Mouse (Mus musculus): Measurements from ENCODE around the gene Adamts9. TPM values are rescaled to one million over a fixed set of nuclear protein-coding genes. Genes with fewer than 3 reads are reported as not detected.
A peak's percentile ranks its signal among the peaks of the same experiment; 100 is the strongest.

The Adamts9 gene
- polyA plus RNA-seq, 1 experiment from 2014 or later = 2.6 TPM

DNA sequence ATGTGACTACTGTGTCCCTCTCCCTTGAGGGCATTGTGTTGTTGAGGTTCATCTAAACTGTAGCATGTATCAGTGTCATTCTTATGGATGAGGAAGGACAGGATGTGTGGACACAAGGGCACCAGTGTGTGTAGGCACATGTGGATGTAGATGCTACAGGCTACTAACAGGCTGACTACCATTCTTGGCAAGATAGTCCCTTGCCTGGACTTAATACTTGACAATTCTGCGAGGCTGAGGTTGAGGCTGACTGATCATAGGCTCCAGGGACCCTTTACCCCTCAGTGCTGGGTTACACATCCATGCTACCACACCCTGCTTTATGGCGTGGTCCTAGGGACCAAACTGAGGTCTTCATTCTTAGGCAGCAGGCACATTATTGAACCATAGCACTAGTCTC, 16.1 kb upstream of the Adamts9 start:
- Histone ChIP-seq H3K27me3 (ENCODE audit: poor library complexity, severe bottlenecking) (peaks cover 10% of the 10 kb centered on the region), H3K4me1 (peaks cover 15% of the 10 kb centered on the region), H3K36me3 (replicated peaks) (no peaks in the 10 kb centered on the region), H3K4me3 (no peak overlapping the region), H3K27ac (no peak overlapping the region), H3K9me3 (no peaks in the 10 kb centered on the region)
- no peak for DNase-seq (ENCODE audit: extremely low spot score, low spot score)
- WGBS = 88% methylated on average over 2 of the region's 2 CpGs

GRCm38 (mm10) chr6:92947337-92948042, 4.2 kb upstream of the Adamts9 start:
- Histone ChIP-seq H3K27me3 (ENCODE audit: poor library complexity, severe bottlenecking) (peaks cover 43% of the 10 kb centered on the region), H3K4me3 (no peak overlapping the region), H3K36me3 (replicated peaks) (peaks cover 6% of the 10 kb centered on the region; the same call in 1 of the 2 replicates), H3K27ac (no peak overlapping the region), H3K9me3 (peaks cover 11% of the 10 kb centered on the region; the same call in 1 of the 2 replicates), H3K4me1 (peaks cover 19% of the 10 kb centered on the region)
- 95% methylated on average over 6 of the region's 6 CpGs for WGBS
- DNase-seq (ENCODE audit: extremely low spot score, low spot score) = no peak

DNA sequence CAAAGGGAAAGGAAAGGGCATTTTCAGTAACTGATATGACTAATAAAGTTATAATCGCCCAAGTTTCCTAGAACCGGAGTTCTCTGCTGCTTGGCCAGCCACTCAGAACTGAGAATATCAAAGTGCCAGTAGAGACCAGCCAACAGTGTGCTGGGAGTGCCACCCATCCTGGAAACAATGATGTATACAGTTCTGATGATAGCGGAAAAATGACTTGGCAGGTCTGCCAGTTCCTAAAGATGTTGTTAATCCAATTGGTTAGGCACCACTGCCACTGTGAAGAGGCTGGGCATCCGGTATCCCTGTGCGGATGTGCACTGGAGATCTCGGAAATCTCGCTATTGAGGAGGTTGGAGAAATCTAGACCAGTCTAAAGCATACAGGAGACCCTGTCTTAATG, 1.4 kb upstream of the Adamts9 start:
- peaks cover 65% of the 10 kb centered on the region for H3K27me3 ChIP-seq (ENCODE audit: poor library complexity, severe bottlenecking)
- 46% methylated on average over 7 of the region's 7 CpGs for WGBS

DNA sequence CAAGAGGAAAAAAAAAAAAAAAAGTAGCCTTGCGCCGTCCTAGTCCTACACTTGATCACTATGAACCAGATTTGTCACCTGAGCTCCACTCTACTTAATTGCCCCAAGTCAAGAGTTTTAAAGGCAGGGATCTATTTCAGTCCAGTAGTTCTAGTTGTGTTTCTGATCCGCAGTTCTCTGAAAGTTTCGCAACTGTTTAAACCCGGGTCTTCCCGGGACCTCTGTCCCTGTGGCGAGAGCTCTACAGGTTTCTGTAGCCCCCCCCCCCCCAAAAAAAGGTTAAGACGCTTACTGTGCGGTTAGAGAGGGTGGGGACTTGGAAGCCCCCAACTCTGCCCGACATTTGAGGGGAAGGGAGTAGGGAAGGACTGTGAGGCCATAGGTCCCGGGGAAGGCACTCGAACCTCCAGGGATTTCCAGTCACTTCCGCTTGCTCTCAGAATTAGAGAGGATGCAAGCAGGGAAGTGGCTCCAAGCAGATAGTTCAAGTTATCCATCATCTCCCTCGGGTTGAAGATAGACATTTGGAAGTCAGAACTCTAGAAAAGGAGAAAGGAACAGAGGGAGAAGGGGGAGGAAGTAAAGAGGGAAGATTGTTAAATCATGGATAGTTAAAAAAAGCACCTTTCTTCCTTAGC, 875 bp upstream of the Adamts9 start:
- peaks cover 6% of the 10 kb centered on the region; the same call in 1 of the 2 replicates for H3K9me3 ChIP-seq
- DNase-seq (ENCODE audit: extremely low spot score, low spot score) = no peak
- no peak overlapping the region; the same call in 1 of the 2 replicates for H3K27ac ChIP-seq
- 2% methylated on average over 14 of the region's 14 CpGs for WGBS
- H3K4me3 ChIP-seq = peak overlapping the region; percentile 72
- H3K4me1 ChIP-seq = peaks cover 49% of the 10 kb centered on the region
- H3K27me3 ChIP-seq (ENCODE audit: poor library complexity, severe bottlenecking) = peaks cover 69% of the 10 kb centered on the region
- peaks cover 6% of the 10 kb centered on the region; the same call in 1 of the 2 replicates for H3K36me3 ChIP-seq (replicated peaks)

More for the DNA sequence above, 1.4 kb upstream of the Adamts9 start:
- no peak for DNase-seq (ENCODE audit: extremely low spot score, low spot score)
- no peak overlapping the region for H3K27ac ChIP-seq
- peaks cover 47% of the 10 kb centered on the region for H3K4me1 ChIP-seq
- peaks cover 8% of the 10 kb centered on the region; the same call in 1 of the 2 replicates for H3K9me3 ChIP-seq
- peaks cover 6% of the 10 kb centered on the region; the same call in 1 of the 2 replicates for H3K36me3 ChIP-seq (replicated peaks)
- H3K4me3 ChIP-seq = no peak overlapping the region

DNA sequence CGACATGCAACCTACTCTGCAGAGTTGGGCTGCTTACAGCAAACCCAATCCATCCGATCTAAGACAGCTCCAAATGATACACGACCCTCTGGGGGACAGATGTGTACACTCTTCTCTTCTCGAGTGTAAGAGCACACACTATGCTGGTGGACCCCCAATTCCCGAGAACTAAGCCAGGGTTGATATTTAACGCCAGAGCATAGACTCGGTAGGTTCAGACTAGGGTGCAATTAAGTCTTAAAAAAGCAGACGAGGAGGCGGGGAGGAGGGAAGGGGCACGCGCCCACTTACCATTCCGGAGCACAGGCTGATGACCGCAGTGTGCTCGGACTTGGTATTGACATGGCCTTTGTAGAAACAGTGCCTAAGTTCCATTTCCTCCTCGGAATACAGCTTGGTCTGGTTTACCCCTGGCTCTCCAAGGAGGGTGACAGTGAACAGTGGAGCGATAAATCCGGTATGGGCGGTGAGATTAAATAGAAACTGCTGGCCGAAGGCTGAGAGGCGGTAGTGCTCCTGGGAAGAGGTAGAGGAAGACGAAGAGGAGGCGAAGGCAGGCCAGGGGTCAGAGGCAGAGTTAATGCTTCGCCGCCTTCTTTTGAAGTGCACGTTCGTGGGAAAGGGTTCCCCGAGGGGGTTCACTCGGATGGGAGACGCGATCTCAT, 1.4 kb downstream of the Adamts9 start:
- under 1% methylated on average over 30 of the region's 30 CpGs for WGBS
- Histone ChIP-seq H3K27me3 (ENCODE audit: poor library complexity, severe bottlenecking) (peaks cover 69% of the 10 kb centered on the region), H3K36me3 (replicated peaks) (peaks cover 6% of the 10 kb centered on the region), H3K27ac (peak overlapping the region; percentile 75), H3K4me3 (peak overlapping the region; percentile 72), H3K9me3 (no peaks in the 10 kb centered on the region), H3K4me1 (peaks cover 49% of the 10 kb centered on the region)
- DNase-seq (ENCODE audit: extremely low spot score, low spot score) = peak; percentile 47

DNA sequence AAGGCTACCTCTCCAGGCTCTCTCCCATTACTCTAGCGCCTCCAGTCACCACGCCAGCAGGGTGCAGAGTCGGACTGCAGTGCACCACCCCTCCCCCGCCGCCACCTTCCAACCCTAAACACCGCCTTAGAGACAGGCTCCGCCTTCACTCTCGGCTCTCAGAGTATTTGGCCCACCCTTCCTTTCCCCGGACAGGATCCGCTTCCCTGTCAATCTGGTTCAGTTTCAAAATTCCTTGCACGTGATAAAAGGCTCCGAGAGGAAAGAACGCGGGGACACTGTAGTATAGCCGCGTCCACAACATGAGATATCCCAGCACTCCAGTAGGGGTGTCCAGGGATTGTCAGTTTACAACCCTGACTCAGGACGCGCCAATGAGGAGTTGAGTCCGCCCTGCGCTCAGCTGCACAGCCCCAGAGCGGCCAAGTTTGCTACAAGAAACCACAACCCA, 2.0 kb downstream of the Adamts9 start:
- Histone ChIP-seq H3K27ac (peak overlapping the region; percentile 75), H3K4me1 (peaks cover 49% of the 10 kb centered on the region), H3K36me3 (replicated peaks) (peaks cover 9% of the 10 kb centered on the region), H3K27me3 (ENCODE audit: poor library complexity, severe bottlenecking) (peaks cover 63% of the 10 kb centered on the region), H3K9me3 (no peaks in the 10 kb centered on the region), H3K4me3 (peak overlapping the region; percentile 72)
- WGBS = under 1% methylated on average over 21 of the region's 21 CpGs
- DNase-seq (ENCODE audit: extremely low spot score, low spot score) = peak; percentile 74

DNA sequence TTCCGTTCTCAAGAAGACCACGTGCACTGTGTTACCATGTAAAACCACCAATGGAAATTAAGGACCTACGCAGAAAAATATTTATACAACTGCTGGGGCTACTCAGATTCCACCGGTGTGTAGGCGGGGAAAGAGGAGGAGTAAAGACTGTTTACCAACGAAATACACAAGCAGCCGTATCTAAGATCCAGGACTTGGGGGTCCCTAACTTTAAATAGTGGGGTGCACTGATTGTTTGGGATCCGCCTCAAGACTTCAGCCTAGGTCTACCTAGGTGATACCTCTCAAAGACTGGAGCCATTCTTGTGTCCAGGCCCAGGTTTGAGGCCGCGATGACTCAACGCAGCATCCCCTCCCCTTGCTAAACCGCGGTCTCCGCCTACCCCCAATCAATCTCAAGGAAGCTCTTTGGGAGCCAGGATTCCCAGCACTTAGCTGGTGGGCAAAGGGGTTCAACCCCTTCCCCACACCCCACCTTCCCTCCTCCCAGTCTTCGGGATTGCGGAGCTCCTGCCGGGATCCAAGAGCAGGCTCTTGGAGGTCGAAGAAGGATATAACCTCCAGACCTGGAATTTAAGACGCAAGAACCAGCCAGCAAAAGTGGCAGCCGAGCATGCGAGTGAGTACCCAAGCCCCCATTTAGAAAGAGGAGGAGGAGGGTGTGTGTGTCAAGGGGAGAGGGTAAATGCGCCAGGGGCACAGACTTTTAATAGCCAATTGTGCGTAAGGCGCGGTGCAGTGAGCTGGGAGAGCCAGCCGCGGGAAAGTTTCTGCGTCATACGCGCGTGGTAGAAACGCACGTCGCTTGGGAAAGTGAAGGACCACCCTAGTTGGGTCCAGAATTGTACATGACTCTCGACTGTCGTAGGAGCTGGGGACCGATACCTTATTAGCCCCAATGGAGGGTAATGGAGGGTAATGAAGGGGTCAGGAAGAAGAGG, 2.8 kb downstream of the Adamts9 start:
- peaks cover 49% of the 10 kb centered on the region for H3K4me1 ChIP-seq
- DNase-seq (ENCODE audit: extremely low spot score, low spot score) = peak; percentile 39
- peaks cover 9% of the 10 kb centered on the region for H3K36me3 ChIP-seq (replicated peaks)
- no peaks in the 10 kb centered on the region for H3K9me3 ChIP-seq
- H3K4me3 ChIP-seq = peak overlapping the region; percentile 72
- WGBS = under 1% methylated on average over 37 of the region's 37 CpGs
- peak overlapping the region; percentile 75 for H3K27ac ChIP-seq
- peaks cover 55% of the 10 kb centered on the region for H3K27me3 ChIP-seq (ENCODE audit: poor library complexity, severe bottlenecking)

DNA sequence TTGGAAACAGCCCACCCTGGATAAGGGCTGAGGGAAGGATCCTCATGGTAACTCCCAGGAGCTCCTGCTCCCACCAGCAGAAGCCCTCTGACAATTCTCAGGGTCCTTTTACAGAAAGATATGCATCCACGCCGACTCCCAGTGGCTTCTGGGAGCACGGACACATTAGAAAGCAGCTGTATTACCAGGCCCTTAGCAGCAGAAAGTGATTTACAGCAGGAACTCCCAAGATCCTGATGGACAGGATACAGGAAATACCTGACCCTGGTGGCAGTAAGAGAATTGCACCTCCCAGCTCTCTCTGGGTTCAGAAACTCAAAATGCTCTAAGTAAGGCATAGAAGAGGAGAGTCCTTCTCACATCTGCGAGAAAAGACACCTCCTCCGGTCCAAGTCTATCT, 15.0 kb downstream of the Adamts9 start:
- Histone ChIP-seq H3K4me3 (no peak overlapping the region), H3K27ac (no peak overlapping the region), H3K4me1 (no peaks in the 10 kb centered on the region), H3K9me3 (no peaks in the 10 kb centered on the region), H3K36me3 (replicated peaks) (peaks cover 3% of the 10 kb centered on the region; the same call in 1 of the 2 replicates), H3K27me3 (ENCODE audit: poor library complexity, severe bottlenecking) (no peaks in the 10 kb centered on the region)
- no peak for DNase-seq (ENCODE audit: extremely low spot score, low spot score)
- 97% methylated on average over 5 of the region's 5 CpGs for WGBS

DNA sequence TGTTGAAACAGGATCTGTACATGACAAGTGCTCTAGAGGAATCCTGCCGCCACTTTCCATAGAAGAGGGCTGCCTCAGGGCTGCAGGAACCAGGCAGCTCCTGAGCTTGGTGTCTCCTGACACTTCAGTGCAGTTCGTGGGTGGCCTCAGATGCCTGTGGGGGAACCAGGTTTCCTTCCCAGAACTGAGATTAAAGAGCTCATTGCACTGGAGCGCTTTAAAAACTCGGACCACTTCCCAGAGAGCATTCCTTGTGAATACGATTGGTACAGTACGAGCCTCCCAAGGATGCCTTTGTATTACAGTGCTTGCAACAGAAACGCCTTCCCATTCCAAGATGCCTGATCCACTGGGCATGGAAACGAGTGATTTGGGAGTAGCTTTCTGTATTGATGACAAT, 18.8 kb downstream of the Adamts9 start:
- H3K9me3 ChIP-seq = no peaks in the 10 kb centered on the region
- H3K27me3 ChIP-seq (ENCODE audit: poor library complexity, severe bottlenecking) = no peaks in the 10 kb centered on the region
- WGBS = 75% methylated on average over 8 of the region's 8 CpGs
- H3K27ac ChIP-seq = no peak overlapping the region
- H3K4me3 ChIP-seq = no peak overlapping the region
- DNase-seq (ENCODE audit: extremely low spot score, low spot score) = no peak
- peaks cover 5% of the 10 kb centered on the region; the same call in 1 of the 2 replicates for H3K4me1 ChIP-seq
- no peaks in the 10 kb centered on the region for H3K36me3 ChIP-seq (replicated peaks)

- no peak overlapping the region for H3K27ac ChIP-seq
- H3K4me3 ChIP-seq = no peak overlapping the region
- DNase-seq (ENCODE audit: extremely low spot score, low spot score) = no peak
- H3K9me3 ChIP-seq = no peaks in the 10 kb centered on the region
- no peaks in the 10 kb centered on the region for H3K36me3 ChIP-seq (replicated peaks)
- no peaks in the 10 kb centered on the region for H3K27me3 ChIP-seq (ENCODE audit: poor library complexity, severe bottlenecking)
- peaks cover 5% of the 10 kb centered on the region; the same call in 1 of the 2 replicates for H3K4me1 ChIP-seq
- WGBS = 58% methylated on average over 4 of the region's 4 CpGs
These were observed 21.4 kb downstream of the Adamts9 start for GRCm38 (mm10) chr6:92921843-92922242.

DNA sequence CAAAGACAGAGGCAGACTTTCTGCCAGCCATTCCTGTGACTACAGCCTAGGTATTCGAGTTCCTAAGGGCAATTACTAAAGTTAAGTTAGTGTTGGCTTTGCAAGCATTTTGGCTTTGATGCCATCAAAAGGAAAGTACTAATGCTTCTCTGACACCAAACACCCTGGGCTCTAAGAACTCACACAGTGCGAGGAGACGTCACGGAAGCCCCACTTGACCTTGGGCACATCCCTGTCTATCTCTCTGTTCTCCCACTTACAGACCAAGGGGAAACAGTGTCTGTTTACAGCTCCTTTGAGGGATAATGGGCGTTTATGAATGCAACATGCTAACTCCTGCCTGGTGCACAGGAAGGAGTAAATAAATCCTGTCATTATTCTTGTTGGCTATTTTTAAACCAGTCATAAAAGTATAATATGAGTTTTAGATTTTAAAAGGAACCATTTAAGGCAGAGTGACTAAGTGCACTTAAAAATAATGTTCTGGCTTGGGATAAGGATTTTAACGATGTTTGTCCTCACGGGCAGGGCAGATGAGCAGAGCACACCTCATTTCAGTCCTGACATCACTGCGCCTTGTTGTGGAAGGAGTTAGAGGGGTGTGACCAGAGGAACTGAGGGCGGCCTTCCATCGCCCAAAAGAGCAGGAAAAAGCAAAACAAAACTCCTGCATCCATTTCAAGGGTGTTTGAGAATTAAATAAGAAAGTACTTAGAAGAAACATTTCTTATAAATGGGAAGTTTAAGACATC, 22.2 kb downstream of the Adamts9 start:
- H3K36me3 ChIP-seq (replicated peaks) = no peaks in the 10 kb centered on the region
- 83% methylated on average over 10 of the region's 10 CpGs for WGBS

More for the DNA sequence above, 22.2 kb downstream of the Adamts9 start:
- peaks cover 5% of the 10 kb centered on the region; the same call in 1 of the 2 replicates for H3K4me1 ChIP-seq
- no peak overlapping the region for H3K27ac ChIP-seq
- DNase-seq (ENCODE audit: extremely low spot score, low spot score) = no peak
- H3K4me3 ChIP-seq = no peak overlapping the region
- H3K9me3 ChIP-seq = no peaks in the 10 kb centered on the region
- H3K27me3 ChIP-seq (ENCODE audit: poor library complexity, severe bottlenecking) = no peaks in the 10 kb centered on the region

Data from forebrain, embryonic 10.5 days (tissue).